Mouse (Mus musculus) midbrain, postnatal 0 days (tissue): ENCODE data around the gene Ubr4. TPM values are rescaled to one million over a fixed set of nuclear protein-coding genes. Genes with fewer than 3 reads are reported as not detected.
A peak's percentile ranks its signal among the peaks of the same experiment; 100 is the strongest.
"Not testable (repeated sequence)": the region's sequence is repeated elsewhere in the genome, so short reads cannot be mapped to it uniquely, and the experiment has no call there.

Experiments
- ATAC-seq: fragments of 200-750 bp; cut with Nextera tagmentation; 2 replicates; pipeline ENCODE4 v1.8.0; 2017; ENCODE audit warnings: moderate number of reproducible peaks, mild to moderate bottlenecking, moderate TSS enrichment, moderate library complexity; ENCODE audit not compliant: low FRiP score
- DNase-seq: peaks from one replicate; pipeline ENCODE4 v3.0.0-alpha.2; 2015; ENCODE audit warnings: low spot score
- H3K27ac ChIP-seq: fragments of 300-500 bp; sonication (generic); 2 replicates; pipeline ENCODE4 v1.5.1; 2014; ENCODE audit warnings: low read depth, mild to moderate bottlenecking, low read length, mixed read lengths
- H3K27me3 ChIP-seq: fragments of 300-500 bp; sonication (generic); 2 replicates; pipeline ENCODE4 v1.6.1; 2014; ENCODE audit warnings: low read length, control low read depth, mixed read lengths; ENCODE audit not compliant: insufficient read depth
- H3K36me3 ChIP-seq: fragments of 300-500 bp; sonication (generic); 2 replicates; pipeline ENCODE4 v1.6.1; 2014; ENCODE audit warnings: low read length, control low read depth, mixed read lengths; ENCODE audit not compliant: insufficient read depth
- H3K4me1 ChIP-seq: fragments of 300-500 bp; sonication (generic); 2 replicates; pipeline ENCODE4 v1.6.1; 2014; ENCODE audit warnings: mild to moderate bottlenecking, control low read depth, antibody characterized with exemption, low read length, mixed read lengths; ENCODE audit not compliant: insufficient read depth
- H3K4me2 ChIP-seq: fragments of 300-500 bp; sonication (generic); 2 replicates; pipeline ENCODE4 v1.6.1; 2014; ENCODE audit warnings: low read depth, mild to moderate bottlenecking, low read length, mixed read lengths; ENCODE audit not compliant: poor library complexity, severe bottlenecking
- H3K4me3 ChIP-seq: fragments of 300-500 bp; sonication (generic); 2 replicates; pipeline ENCODE4 v1.5.1; 2014; ENCODE audit warnings: low read depth, mild to moderate bottlenecking, low read length, moderate library complexity
- H3K9ac ChIP-seq: fragments of 300-500 bp; sonication (generic); replicated peaks from 2 replicates; pipeline ENCODE4 v1.6.1; 2014; ENCODE audit warnings: mild to moderate bottlenecking, low read length, moderate library complexity, mixed read lengths; ENCODE audit not compliant: poor library complexity, severe bottlenecking
- H3K9me3 ChIP-seq: fragments of 300-500 bp; sonication (generic); 2 replicates; pipeline ENCODE4 v1.6.1; 2016; ENCODE audit warnings: low read length, control low read depth
- CTCF ChIP-seq: IDR thresholded peaks from 2 replicates; pipeline ENCODE4 v1.5.1; 2016; ENCODE audit warnings: antibody characterized with exemption, mild to moderate bottlenecking
- WGBS: fragments of 180-500 bp; shearing (Covaris S2); extraction: QIAGEN DNeasy Blood & Tissue Kit; methylation state at CpG from one replicate; pipeline ENCODE4 v1.1.7; 2014; 5-methylcytosine and 5-hydroxymethylcytosine counted together
- polyA plus RNA-seq: library from polyadenylated mRNA; unstranded; fragments of >200 nt; fragmentation: Nextera tagmentation; extraction: Ambion mirVana; gene quantifications from 2 replicates; pipeline ENCODE4 v1.2.1, GENCODE M21; 2015
- total RNA-seq: library from RNA; depleted of rRNA; stranded (reverse); fragments of >200 nt; gene quantifications from 2 replicates; pipeline ENCODE4 v1.2.3, GENCODE M21; 2014

Ubr4 gene
- total and polyA plus RNA-seq, 2 experiments from 2014 or later = 63.6 to 176 TPM

- Histone ChIP-seq H3K4me3 (no peak overlapping the region), H3K27ac (no peak overlapping the region), H3K36me3 (no peaks in the 10 kb centered on the region), H3K9me3 (no peaks in the 10 kb centered on the region), H3K4me2 (no peak overlapping the region), H3K4me1 (no peaks in the 10 kb centered on the region), H3K9ac (no peak overlapping the region), H3K27me3 (no peaks in the 10 kb centered on the region)
- ATAC-seq (no peak), DNase-seq (no peak)
- WGBS = 96% methylated on average over 2 of the region's 2 CpGs
- no peak for TF ChIP-seq CTCF
Observed at GRCm38 (mm10) chr4:139509069-139509468, 156.7 kb downstream of the Ubr4 start.

GRCm38 (mm10) chr4:139511557-139511956 is 159.1 kb downstream of the Ubr4 start:
- Histone ChIP-seq H3K4me2 (no peak overlapping the region), H3K9me3 (no peaks in the 10 kb centered on the region), H3K27ac (no peak overlapping the region), H3K36me3 (no peaks in the 10 kb centered on the region), H3K4me3 (no peak overlapping the region), H3K9ac (no peak overlapping the region), H3K4me1 (no peaks in the 10 kb centered on the region), H3K27me3 (no peaks in the 10 kb centered on the region)
- TF ChIP-seq CTCF = no peak
- ATAC-seq (no peak), DNase-seq (no peak)
- whole genome bisulfite sequencing = 88% methylated on average over 2 of the region's 2 CpGs

GRCm38 (mm10) chr4:139512985-139513384 is 160.6 kb downstream of the Ubr4 start:
- no peak overlapping the region for H3K4me3 ChIP-seq
- H3K4me1 ChIP-seq = no peaks in the 10 kb centered on the region
- no peak for ATAC-seq
- DNase-seq = no peak
- no peaks in the 10 kb centered on the region for H3K36me3 ChIP-seq
- no peak overlapping the region for H3K9ac ChIP-seq
- H3K9me3 ChIP-seq = no peaks in the 10 kb centered on the region
- WGBS = 88% methylated on average over 2 of the region's 2 CpGs
- no peak for TF ChIP-seq CTCF
- H3K27me3 ChIP-seq = no peaks in the 10 kb centered on the region
- no peak overlapping the region for H3K4me2 ChIP-seq
- no peak overlapping the region for H3K27ac ChIP-seq

- Histone ChIP-seq H3K4me1 (no peaks in the 10 kb centered on the region), H3K27ac (no peak overlapping the region), H3K9me3 (no peaks in the 10 kb centered on the region), H3K4me2 (no peak overlapping the region), H3K4me3 (no peak overlapping the region), H3K27me3 (no peaks in the 10 kb centered on the region), H3K36me3 (no peaks in the 10 kb centered on the region), H3K9ac (no peak overlapping the region)
- TF ChIP-seq CTCF = no peak
- DNase-seq (no peak), ATAC-seq (no peak)
- 72% methylated on average over 6 of the region's 6 CpGs for WGBS
Observed at GRCm38 (mm10) chr4:139519221-139519620, 166.8 kb downstream of the Ubr4 start.

GRCm38 (mm10) chr4:139521926-139522325 is 169.5 kb downstream of the Ubr4 start:
- WGBS = 83% methylated on average over 10 of the region's 10 CpGs
- no peak for DNase-seq
- Histone ChIP-seq H3K36me3 (no peaks in the 10 kb centered on the region), H3K4me2 (no peak overlapping the region), H3K27ac (no peak overlapping the region), H3K4me3 (no peak overlapping the region), H3K9me3 (no peaks in the 10 kb centered on the region), H3K27me3 (no peaks in the 10 kb centered on the region), H3K9ac (no peak overlapping the region), H3K4me1 (no peaks in the 10 kb centered on the region)
- ATAC-seq = no peak
- no peak for TF ChIP-seq CTCF

- DNase-seq = peak; percentile 73
- no peaks in the 10 kb centered on the region for H3K4me1 ChIP-seq
- H3K27ac ChIP-seq = no peak overlapping the region
- H3K27me3 ChIP-seq = no peaks in the 10 kb centered on the region
- ATAC-seq = peak; percentile 63; the same call in 1 of the 2 replicates
- no peak for TF ChIP-seq CTCF
- H3K4me3 ChIP-seq = no peak overlapping the region
- no peak overlapping the region for H3K9ac ChIP-seq
- H3K4me2 ChIP-seq = no peak overlapping the region
- WGBS = 36% methylated on average over 12 of the region's 12 CpGs
- H3K9me3 ChIP-seq = no peaks in the 10 kb centered on the region
- H3K36me3 ChIP-seq = no peaks in the 10 kb centered on the region
Observed at GRCm38 (mm10) chr4:139526475-139526874, 174.1 kb downstream of the Ubr4 start.

- not testable (repeated sequence) for H3K27ac ChIP-seq, H3K4me2 ChIP-seq, H3K36me3 ChIP-seq, H3K9ac ChIP-seq, H3K9me3 ChIP-seq, DNase-seq, ATAC-seq, H3K4me1 ChIP-seq, H3K4me3 ChIP-seq, H3K27me3 ChIP-seq
- WGBS = 85% methylated on average over 5 of the region's 5 CpGs
Observed at GRCm38 (mm10) chr4:139530248-139530647, 177.8 kb downstream of the Ubr4 start, which contains the start of gene Iffo2. TSS of gene Iffo2 (plus strand) at chr4:139530548.
